Mouse (Mus musculus): ENCODE measurements at regions not wholly inside any gene's neighbourhood (a gene's known extent, or its start where the extent isn't known, plus 50 kb on each side); places are given as distances from the start of the nearest gene placed in this dataset.

- DNase-seq = peak; percentile 27
These were observed 85.9 kb upstream of the Hs3st1 start for GRCm38 (mm10) chr5:39841186-39841585.

GRCm38 (mm10) chr5:39840576-39840975 is 85.3 kb upstream of the Hs3st1 start:
- DNase-seq = no peak

GRCm38 (mm10) chr5:39832565-39832964 is 77.3 kb upstream of the Hs3st1 start:
- peak; percentile 7 for DNase-seq

- DNase-seq = no peak
These were observed 69.4 kb upstream of the Hs3st1 start for GRCm38 (mm10) chr5:39824680-39825079.

GRCm38 (mm10) chr5:39806643-39807042 is 51.4 kb upstream of the Hs3st1 start:
- no peak for DNase-seq
